Mouse (Mus musculus) lung, postnatal 36 days (tissue): ENCODE data around the gene Cdh11.

Source experiments
- DNase-seq: peaks from one replicate; pipeline ENCODE4 v3.0.0; 2022; ENCODE audit warnings: mixed read lengths

The Cdh11 gene

GRCm38 (mm10) chr8:102785592-102786416, at the start of gene Cdh11:
Cdh11 (minus strand) TSS chr8:102785642.
- no peak for DNase-seq

- DNase-seq: no peak
Measured at GRCm38 (mm10) chr8:102813959-102814358, 28.5 kb upstream of the Cdh11 start.

- peak; percentile 28 for DNase-seq
Measured at GRCm38 (mm10) chr8:102790303-102790702, 4.9 kb upstream of the Cdh11 start.

GRCm38 (mm10) chr8:102786467-102787360, 1.3 kb upstream of the Cdh11 start:
- DNase-seq: no peak

- peak; percentile 45 for DNase-seq
Measured at GRCm38 (mm10) chr8:102784835-102785455, 497 bp downstream of the Cdh11 start.

GRCm38 (mm10) chr8:102783821-102784591, 1.4 kb downstream of the Cdh11 start:
- DNase-seq: peak; percentile 27

- DNase-seq: no peak
Measured at GRCm38 (mm10) chr8:102782707-102783489, 2.5 kb downstream of the Cdh11 start.

GRCm38 (mm10) chr8:102780899-102781298, 4.5 kb downstream of the Cdh11 start:
- DNase-seq: peak; percentile 68

GRCm38 (mm10) chr8:102774594-102774993, 10.8 kb downstream of the Cdh11 start:
- no peak for DNase-seq

GRCm38 (mm10) chr8:102771456-102771855, 14.0 kb downstream of the Cdh11 start:
- no peak for DNase-seq

GRCm38 (mm10) chr8:102753839-102754238, 31.6 kb downstream of the Cdh11 start:
- no peak for DNase-seq

GRCm38 (mm10) chr8:102742940-102743339, 42.5 kb downstream of the Cdh11 start:
- no peak for DNase-seq

GRCm38 (mm10) chr8:102742008-102742591, 43.3 kb downstream of the Cdh11 start:
- no peak for DNase-seq

GRCm38 (mm10) chr8:102740963-102741362, 44.5 kb downstream of the Cdh11 start:
- no peak for DNase-seq

GRCm38 (mm10) chr8:102738961-102739487, 46.4 kb downstream of the Cdh11 start:
- no peak for DNase-seq

- no peak for DNase-seq
Measured at GRCm38 (mm10) chr8:102738395-102738794, 47.0 kb downstream of the Cdh11 start.

GRCm38 (mm10) chr8:102734419-102734818, 51.0 kb downstream of the Cdh11 start:
- no peak for DNase-seq

- no peak for DNase-seq
Measured at GRCm38 (mm10) chr8:102726206-102726935, 59.1 kb downstream of the Cdh11 start.

GRCm38 (mm10) chr8:102725496-102725895, 59.9 kb downstream of the Cdh11 start:
- no peak for DNase-seq

- no peak for DNase-seq
Measured at GRCm38 (mm10) chr8:102715956-102716355, 69.5 kb downstream of the Cdh11 start.
